Mouse (Mus musculus) kidney, adult 9 months (tissue): ENCODE measurements at regions not wholly inside any gene's neighbourhood (a gene's known extent, or its start where the extent isn't known, plus 50 kb on each side); places are given as distances from the start of the nearest gene placed in this dataset.

Source experiments
- DNase-seq: peaks from one replicate; pipeline ENCODE4 v3.0.0; 2022

DNA sequence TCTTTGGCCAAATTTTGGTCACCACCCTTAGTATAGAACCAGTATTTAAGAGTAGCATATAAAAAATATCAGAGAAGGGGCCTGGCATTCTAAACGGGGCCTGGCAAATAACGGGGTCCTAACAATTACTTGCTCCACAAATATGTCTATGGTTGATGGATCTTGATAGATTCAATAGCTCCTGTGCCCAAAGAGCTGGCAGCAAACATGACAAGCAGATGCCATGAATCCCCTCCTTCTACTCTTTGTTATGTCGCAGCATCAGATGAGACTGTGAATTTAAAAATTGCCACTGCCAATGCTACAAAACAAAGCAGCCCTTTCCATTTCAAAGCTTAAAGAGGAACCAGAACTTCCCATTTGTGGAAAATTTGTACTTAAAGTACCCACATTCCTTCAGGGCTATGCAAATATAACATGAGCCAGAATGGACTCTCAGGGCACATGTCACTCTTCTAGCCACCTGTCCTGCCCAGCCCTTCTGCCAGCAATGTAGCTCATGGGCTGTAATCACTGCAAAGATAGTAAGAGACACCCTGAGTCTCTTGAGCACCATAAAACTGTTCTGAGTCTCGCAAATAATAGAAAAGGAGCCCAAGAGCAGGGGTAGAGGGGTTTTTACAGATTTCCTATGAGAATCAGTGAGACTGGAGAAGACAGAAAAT, 342.4 kb upstream of the Kirrel3 start:
- no peak for DNase-seq

DNA sequence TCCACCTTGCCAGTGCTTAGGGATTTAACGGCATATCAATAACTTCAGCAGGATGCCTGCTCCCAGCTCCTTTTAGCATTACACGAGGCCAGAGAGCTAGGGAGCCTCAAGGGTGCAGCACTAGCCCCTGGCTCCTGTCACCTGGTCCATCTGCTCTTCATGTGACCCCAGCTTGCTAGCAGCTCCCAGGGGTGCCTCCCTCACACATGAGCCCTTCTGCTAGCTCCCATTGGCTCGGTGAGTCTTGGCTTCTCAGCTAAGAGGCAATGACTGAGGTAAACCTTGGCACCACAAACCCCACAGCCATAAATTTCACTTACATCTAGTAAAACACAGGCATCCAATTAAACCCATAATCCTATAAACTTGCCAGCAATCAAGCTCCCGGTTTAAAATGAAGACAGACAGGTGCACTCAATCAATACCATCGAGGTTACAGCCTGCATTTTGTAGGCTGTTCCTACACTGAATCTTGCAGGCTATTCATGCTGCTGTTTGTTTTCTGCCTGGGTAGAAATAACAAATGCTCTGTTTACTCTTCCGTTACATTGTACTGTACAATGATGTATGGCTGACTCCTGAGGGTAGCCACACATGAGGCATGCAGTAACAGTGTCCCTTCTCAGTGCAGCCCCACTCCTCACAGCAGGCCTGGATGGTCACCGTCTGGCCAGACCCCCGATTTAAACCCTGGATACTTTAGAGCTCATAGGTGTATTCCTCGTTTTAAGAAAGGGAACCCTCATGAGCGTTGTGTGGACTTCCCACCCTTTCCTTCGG, 330.3 kb upstream of the Kirrel3 start:
- no peak for DNase-seq

DNA sequence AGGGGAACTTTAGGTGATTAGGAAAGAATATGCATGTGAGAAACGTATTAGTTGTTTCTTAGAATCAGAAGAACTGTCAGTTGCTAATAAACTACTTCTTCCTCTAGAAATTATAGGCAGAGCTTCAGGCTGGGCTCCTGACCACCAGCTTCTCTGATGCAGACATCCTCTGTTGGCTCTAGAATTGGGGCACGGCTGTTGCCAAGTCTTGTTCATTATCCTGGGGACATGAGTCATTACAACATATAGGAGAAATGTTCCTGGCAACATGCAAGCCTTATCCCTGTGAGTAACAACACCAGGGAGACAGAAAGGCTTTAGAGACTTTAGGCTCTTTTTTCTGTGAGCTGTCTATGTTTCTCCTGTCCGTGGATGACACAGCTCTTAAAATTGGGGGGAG, 329.1 kb upstream of the Kirrel3 start:
- DNase-seq = no peak

DNA sequence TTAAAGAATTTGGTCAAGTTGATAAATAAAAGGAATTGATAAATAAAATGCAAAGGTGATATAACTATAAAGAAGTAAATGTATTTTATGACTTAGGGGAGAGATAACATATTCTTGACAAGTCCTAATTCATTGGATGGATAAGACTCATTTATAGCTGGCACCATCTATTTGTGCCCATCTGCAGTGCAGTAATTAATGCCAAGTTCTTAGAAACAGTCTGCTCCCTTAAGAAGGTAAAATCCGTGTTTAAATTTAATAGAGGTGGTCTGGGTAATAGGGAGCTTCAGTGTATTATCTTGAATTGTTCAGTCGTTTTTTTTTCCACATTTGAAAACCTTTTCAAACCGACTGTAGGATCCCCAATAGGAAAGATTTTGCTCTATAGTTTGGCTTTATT, 324.6 kb upstream of the Kirrel3 start:
- DNase-seq = no peak

DNA sequence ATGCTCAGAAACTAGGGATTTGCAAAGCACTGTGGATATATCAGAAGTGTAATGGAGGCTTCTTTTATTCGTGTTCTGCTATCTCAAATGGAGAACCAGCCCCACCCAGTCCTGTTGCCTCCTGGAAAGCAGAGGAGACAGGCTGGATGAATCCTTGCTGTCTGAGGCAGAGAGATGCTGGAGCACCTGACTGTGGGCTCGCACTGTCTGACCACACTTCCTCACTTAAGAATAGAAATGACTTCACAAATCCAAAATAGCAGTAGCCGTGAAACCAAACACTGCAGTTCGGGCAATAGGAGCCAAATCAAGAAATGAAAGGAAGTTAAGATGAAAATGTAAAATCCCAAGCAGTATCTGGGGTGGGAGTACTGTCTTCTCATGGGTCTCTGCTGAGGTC, 299.4 kb upstream of the Kirrel3 start:
- DNase-seq = no peak

DNA sequence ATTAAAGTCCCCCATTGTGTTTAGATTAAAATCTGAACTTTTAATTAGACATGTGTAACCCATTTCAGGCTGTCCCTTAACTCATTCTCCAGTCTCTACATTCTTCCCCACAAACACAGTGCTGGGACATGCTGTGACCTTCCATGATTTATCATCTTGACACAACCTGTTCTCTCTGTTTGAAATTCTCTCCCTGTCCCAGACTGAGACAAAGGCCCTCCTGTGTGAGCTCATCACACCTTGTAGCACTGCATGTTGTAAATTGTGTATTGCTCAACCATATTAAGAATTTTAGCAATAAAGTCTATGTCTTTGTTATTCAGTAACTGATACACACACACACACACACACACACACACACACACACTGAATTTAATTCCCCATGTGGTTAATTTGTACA, 293.2 kb upstream of the Kirrel3 start:
- DNase-seq = no peak

DNA sequence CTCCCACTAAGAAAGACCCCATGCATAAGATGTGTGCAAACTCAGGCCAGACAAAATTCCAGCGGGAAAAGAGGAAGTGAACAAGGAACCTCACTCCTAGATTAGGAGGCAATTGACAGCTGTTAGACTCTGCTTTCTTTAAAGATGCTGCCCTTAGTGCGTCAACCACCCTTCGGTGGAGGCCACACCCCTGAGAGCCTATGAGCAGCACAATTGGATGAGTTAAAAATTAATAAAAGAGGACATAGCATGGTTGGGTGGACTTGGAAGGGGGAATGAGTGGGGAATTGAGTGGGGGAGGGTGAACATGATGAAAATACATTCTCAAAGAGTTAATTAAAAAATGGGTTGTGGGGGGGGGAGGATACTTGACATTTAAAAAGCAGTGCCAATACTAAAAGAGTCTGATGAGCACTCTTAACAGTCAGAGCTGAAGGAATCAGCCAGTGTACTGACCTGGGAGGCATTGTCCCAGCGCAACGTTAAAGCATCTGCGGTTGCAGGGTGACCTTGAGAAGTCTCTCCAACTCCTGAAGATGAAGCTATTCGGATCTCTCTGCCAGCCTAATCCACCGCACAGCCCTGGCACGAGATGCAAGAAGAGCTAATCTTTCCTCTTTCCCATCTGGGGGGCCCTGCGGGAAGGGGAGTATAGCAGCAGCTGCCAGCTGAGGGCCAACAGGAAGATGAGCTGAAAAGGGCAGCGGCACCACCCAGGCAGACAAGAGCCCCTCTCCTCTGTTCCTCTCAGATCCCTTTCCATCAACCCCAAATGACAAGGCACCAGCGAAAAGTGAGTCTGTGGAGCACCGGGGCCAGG, 283.4 kb upstream of the Kirrel3 start:
- no peak for DNase-seq

DNA sequence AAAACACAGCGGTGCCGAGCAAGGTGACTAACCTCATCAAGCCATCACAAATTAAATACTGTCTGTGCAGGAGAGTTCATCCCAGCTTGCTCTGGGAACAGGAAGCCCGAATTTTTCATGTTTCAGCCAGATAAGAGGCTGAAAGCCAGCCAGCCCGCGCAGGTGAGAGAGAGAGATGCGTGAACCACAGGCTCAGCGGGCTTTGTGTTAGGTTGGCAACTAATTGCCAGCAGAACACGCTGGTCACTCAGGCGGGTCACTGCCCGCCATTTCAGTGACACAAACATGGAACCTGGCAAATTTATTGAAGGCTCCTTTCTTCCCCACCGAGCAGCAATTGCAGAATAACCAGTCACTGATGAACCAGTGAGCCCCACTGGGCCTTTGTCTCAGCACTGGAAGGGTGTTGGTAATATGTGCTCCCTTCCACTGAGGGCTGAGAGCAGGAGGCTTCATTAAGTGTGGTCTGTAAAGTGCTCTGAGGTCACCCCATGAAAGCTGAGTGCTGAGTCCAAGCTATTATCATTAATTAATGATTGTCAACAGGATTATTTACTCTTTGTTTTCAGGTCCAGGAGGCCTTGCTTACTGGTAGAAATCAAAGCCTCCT, 282.6 kb upstream of the Kirrel3 start:
- DNase-seq = no peak

DNA sequence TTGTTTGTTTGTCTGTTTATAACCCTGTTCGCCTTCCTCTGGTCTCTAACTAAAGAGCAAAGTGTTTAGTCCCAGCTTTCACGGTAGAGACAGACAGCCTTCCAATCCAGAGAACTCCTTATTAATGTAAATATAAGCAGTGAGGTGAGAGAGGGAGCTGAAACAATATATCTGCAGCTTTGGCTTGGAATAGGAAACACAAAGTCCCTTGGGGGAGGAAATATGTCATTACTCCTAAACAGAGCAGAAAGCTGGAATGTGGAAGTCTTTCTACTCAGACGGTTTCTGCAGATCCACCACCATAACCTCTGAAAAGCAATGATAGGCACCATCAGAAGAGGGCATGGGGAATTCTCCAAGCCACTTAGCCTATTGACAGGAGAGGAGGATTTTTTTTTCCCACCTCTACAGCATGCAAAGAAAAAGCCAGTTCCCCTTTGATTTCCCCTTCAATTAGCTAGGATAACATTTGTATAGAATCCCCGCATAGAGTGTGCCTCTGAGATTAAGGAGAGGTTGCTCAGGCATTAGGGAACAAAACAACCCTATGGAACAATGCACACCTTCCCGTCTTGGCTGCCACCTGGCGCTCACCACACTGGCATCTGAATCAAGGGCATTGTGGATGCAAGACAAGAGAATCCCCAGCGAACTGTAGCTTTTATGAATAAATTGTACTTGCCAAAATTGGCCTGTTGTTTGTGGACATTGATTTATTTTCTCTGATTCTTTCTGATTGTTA, 281.9 kb upstream of the Kirrel3 start:
- no peak for DNase-seq

DNA sequence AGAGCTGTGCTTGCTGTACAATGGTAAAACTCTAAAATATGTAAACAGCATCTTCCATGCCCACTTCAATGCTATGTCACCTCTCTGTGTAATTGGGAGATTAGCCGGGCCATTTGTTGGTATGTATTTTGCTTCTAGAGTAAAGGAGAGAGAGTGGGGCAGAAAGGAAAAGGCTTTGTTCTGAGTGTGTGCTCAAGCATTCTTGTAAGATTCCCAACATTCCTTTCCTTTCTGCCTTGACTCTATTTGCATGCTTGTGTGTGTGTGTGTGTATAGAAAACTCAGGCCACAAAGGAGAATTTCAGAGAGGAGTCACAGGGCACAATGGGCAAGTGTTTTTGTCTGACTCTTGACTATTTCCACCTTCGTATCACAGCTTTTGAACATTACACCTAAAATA, 281.2 kb upstream of the Kirrel3 start:
- no peak for DNase-seq

DNA sequence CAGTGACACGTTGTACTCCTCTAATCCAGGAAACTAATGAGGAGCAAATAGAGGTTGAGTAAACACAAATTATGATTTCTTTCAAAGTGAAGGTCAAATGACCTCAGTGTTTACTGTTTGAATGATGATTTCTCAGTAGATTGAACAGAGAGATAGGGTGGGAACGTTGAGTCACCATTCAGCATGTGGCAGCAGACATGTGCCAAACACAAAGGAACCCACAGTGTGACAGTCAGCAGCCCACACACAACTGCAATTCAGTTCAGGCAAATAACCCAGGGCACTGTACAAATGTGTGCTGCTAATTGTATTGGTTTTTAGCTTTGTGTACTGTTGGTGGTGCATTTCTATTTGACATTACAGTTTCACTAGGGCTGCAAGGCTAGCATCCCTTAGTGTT, 254.1 kb upstream of the Kirrel3 start:
- DNase-seq = no peak

DNA sequence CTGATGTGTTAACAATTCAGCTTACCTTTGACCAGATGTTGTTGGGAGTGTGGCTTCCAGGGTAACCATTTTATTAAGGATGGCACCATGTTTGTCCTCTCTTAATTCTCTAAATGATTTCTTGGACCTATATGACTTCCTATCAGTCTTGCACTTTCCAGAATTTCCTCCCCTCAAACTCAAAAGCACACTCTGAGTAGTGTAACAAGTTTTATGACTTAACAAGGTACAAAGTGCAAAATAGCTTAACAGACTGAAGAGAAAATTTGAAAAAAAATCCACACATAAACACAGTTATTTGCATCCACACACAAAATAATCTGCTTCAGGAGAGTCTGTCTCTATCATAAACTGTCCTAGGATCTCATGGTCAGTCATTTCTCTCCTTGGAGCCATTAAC, 251.0 kb upstream of the Kirrel3 start:
- DNase-seq = no peak

DNA sequence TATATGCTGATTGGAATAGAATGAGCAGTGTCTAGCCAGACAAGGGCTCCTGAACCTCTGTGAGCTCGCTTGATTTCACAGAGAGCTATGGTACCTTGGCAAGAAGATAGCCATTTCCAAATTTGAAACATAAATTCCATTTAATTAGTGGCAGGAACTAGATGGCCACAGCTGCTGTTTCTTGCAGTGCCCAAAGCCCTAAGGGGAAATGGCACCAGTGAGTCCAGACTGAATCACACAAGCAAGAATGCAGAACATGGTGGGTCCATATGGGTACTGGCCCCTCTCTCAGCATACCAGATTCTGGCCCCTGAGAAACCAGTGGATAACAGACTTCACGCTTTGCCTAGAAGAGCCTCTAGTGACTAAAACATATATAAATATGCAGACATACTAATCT, 246.2 kb upstream of the Kirrel3 start:
- DNase-seq = no peak

DNA sequence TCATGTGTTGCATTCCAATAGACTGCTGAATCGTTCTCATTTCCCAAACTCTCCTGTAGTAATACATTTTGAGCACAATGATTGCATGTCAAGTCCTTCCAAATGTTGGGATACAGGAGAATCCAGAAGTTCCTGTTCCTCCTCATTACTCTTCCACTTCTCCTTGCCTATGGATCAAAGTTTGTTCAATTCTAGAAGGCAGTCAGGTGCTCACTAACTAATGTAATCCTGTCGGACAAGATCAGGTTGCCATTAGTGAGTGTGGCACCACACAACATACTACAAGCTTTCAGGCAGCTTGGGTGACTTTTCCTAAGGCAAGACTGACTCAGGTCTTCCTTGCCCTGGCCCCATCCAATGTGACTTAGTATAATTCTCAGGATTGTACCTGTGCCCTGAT, 242.0 kb upstream of the Kirrel3 start:
- DNase-seq = no peak

DNA sequence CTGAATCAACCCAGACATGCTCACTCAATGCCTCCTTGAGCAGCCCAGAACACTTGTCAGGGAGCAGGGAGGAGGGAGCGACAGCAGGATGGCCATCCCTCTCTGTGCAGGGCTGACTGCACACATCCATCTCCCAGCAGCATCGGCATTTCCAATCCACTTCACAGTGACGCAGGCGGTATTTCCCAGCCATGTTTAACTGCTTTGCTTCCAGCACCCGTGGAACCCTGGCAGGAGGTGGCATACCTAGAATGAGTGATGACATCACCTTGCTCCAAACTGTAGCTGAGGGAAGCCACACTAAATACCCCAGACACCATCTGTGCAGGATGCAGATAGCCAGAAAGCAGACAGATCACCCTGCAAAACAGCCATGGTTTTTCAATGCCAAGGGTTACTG, 241.1 kb upstream of the Kirrel3 start:
- DNase-seq = no peak

DNA sequence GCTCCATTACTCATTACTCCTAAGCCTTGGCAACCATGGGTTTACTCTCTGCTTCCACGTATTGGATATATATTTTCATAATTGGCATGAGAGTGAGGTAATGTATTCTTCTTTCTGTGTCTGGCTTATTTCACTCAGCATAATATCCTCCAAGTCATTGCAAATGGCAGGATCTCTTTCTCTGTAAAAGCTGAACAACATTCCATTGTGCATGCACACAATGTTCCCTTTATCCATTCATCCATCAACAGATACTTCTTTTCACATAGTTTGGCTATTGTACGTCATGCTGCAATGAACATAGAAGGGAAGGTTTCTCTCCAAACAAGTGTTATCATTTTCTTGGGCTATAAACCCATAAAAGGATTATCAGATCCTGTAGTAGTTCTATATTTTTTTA, 232.9 kb upstream of the Kirrel3 start:
- DNase-seq = no peak

DNA sequence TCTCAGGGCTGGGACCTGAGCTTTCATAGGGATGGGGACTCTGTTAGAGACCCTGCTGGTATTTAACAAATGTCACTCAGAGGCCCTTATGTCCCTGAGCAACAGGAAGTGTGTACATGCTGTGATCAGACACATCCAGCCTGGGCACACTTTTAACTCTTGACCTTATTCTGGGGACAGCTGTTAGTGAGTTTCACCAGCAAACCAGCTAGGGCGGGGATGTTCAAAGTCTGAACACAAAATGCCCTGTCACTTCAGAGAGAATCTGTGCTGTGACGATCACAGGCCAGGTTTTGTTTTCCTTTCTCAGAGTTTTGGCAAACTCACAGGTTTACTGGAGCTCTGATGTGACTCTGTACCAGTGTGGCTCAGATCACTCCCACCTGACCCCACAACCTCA, 227.2 kb upstream of the Kirrel3 start:
- DNase-seq = peak; percentile 15

DNA sequence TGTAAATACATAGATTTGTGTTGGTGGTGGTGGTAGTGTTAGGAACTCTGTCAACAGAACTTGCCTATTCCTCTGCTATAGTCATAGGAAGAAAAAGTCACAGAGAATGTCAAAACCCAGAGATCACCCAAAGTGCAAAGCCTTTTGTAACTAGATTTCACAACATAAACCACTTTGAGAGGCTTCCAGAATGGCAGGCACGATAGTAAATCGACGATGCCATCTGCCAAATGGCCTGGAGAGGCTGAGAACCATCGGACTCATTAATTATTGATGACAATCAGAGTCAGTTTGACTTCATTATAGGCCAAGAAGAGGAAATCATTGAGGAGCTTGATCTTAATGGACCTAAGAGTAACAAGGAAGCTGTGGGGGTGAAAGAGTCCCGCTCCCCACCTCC, 207.6 kb upstream of the Kirrel3 start:
- DNase-seq = no peak

DNA sequence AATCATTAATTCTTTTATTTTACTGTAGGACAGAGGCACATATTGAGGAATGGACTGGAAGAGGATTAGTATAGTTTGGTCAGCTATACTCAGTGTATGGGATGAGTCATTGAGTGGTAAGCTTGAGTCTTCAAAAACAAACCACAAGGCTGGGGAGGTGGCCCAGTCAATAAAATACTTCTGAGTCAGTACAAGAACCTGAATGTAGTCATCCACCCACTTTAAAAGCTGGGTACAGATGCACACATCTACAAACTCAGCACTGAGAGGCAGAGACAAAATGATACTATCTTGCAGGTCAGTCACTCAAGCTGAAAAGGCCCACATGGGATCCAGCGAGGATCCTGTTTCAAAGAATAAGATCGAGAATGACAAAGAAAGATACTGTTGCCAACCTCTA, 206.3 kb upstream of the Kirrel3 start:
- no peak for DNase-seq

DNA sequence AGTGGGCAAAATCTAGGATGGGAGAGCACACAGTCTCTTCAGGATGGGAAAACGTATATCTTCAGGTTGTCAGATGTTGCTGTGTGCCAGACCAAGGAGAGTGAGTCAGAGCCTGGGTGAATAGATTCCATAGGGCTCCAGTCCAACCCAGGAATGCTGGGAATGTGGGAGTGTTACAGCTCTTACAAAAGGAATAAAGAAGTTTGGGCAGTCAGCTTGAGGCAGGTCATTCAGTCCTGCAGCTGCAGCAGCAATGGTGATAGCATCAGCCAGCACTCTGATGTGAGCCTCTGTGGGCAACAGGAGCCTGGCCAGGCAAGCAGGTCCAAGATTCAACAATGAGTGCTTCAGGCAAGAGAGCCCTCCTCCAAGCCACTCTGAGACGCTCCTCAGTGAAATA, 205.8 kb upstream of the Kirrel3 start:
- DNase-seq = peak; percentile 6

DNA sequence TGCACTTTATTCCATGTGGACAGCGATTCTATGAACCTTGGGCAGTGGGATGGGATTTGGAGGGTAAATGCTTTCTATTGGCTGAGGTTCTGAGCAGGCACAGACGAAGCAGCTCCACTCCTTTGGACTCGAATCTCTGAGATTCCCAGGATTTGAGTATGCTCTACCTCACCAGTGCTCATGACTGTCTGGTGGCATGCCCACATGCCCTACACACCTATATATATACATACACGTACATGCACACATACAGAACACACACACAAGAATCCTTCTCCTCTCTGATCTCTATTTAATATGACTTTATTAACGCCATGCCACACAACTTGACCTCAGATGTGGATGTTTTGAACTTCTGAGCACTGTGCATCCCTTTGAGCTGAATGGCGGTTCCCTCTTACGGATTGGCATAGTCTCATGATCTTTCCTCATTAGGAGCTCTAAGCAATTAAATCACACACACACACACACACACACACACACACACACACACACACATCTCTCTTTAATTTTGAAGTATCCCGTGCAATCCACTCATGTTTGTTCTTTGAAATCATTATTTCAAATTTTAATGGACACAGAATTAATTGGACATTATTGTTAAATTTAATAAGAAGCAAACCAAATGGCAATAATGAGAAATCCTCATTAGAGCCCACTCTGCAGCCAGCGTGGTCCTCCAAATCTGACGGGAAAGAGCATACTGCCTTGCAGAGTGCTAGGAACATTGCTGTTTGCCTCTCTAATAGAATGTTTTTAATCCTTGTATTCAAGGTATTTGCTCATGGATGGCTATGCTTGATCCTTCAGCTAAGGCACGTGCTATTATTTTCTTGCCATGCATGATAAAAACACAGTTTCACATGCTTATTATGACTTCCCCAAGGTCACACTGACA, 205.1 kb upstream of the Kirrel3 start:
- DNase-seq = no peak

DNA sequence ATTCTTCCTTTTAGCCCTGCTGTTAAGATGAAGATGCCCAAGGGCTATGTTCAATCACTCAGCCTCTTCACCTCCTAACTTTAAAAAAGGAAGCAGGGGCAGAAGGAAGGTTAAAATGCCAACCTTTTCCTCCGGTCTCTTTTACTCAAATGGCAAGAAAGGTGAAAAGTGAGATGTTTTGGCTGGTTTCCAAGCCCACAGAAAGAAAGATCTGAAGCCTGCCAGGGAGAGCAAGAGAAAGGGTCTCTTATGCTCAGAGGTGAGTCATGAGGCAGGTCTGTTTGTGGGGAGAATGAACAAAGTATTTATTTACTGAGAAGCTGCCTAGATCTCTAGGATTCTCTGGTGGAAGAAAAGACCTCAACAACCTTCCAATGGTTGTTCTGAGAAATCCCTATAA, 162.1 kb upstream of the Kirrel3 start:
- no peak for DNase-seq
